Mouse (Mus musculus): Measurements from ENCODE around the gene Chst13.
A peak's percentile ranks its signal among the peaks of the same experiment; 100 is the strongest.

The Chst13 gene

GRCm38 (mm10) chr6:90319475-90320191 is 5.4 kb downstream of the Chst13 start:
- peak; percentile 31 for DNase-seq (ENCODE audit: low spot score)

GRCm38 (mm10) chr6:90319019-90319418 is 6.0 kb downstream of the Chst13 start:
- no peak for DNase-seq (ENCODE audit: low spot score)

GRCm38 (mm10) chr6:90317510-90318258 is 7.3 kb downstream of the Chst13 start:
- DNase-seq (ENCODE audit: low spot score) = no peak

- DNase-seq (ENCODE audit: low spot score) = no peak
Measured at GRCm38 (mm10) chr6:90315961-90316360, 9.0 kb downstream of the Chst13 start.

GRCm38 (mm10) chr6:90308839-90309778 is 15.9 kb downstream of the Chst13 start:
- no peak for DNase-seq (ENCODE audit: low spot score)

GRCm38 (mm10) chr6:90306315-90306975 is 18.5 kb downstream of the Chst13 start:
- no peak for DNase-seq (ENCODE audit: low spot score)

GRCm38 (mm10) chr6:90300919-90301318 is 24.1 kb downstream of the Chst13 start, which contains the start of gene BC048671:
Gene BC048671 (plus strand): TSS chr6:90301219.
- no peak for DNase-seq (ENCODE audit: low spot score)

- peak; percentile 5 for DNase-seq (ENCODE audit: low spot score)
Measured at GRCm38 (mm10) chr6:90288265-90288664, 36.7 kb downstream of the Chst13 start.
